Mouse (Mus musculus): ENCODE data around the gene Eif4ebp2.

GRCm38 (mm10) chr10:61378698-61379097 is 73.8 kb downstream of the Eif4ebp2 start:
- no peak for TF ChIP-seq POLR2A (IDR thresholded peaks at IDR 0.05; ENCODE audit: control insufficient read depth, extremely low read depth, insufficient read depth, low read length, poor library complexity)
- TF ChIP-seq CTCF (IDR thresholded peaks at IDR 0.05; ENCODE audit: borderline replicate concordance, control insufficient read depth, extremely low read depth, insufficient read depth, low read length, poor library complexity): no peak
